Mouse (Mus musculus): ENCODE results near the gene Serpinb6a. TPM values are rescaled to one million over a fixed set of nuclear protein-coding genes. Genes with fewer than 3 reads are reported as not detected.

Gene Serpinb6a
- total RNA-seq, 2 experiments from 2014 or later = 279 to 624 TPM

GRCm38 (mm10) chr13:33921699-33922098 is 80.9 kb downstream of the Serpinb6a start:
- no peak for DNase-seq (ENCODE audit: low spot score in 2 of 2)

- DNase-seq (ENCODE audit: low spot score in 2 of 2) = no peak
Measured at GRCm38 (mm10) chr13:33921041-33921440, 81.6 kb downstream of the Serpinb6a start.

GRCm38 (mm10) chr13:33906821-33907220 is 95.8 kb downstream of the Serpinb6a start:
- no peak for DNase-seq (ENCODE audit: low spot score in 2 of 2)

GRCm38 (mm10) chr13:33905176-33905954 is 97.2 kb downstream of the Serpinb6a start, which contains the start of gene Serpinb6c:
Serpinb6c (minus strand) TSS chr13:33905708.
- no peak for DNase-seq (ENCODE audit: low spot score in 2 of 2)

GRCm38 (mm10) chr13:33903290-33903689 is 99.3 kb downstream of the Serpinb6a start:
- DNase-seq (ENCODE audit: low spot score in 2 of 2) = no peak

GRCm38 (mm10) chr13:33894207-33894606 is 108.4 kb downstream of the Serpinb6a start:
- peak; percentile 20 to 34 for DNase-seq (ENCODE audit: low spot score in 2 of 2)

Other genes starting within 250 kb of the Serpinb6a start
- gene Serpinb6e, start 159.4 kb downstream of the Serpinb6a start, total RNA-seq (2021) = not detected
- gene Serpinb6c, start 97.1 kb downstream of the Serpinb6a start, total RNA-seq (2021) = under 1 TPM; 0.45 to 0.60 TPM
- gene Nqo2, start 38.1 kb downstream of the Serpinb6a start, total RNA-seq (2021) = 10 to 100 TPM; 28.6 to 51.8 TPM
- 10 to 100 TPM; 23.6 to 31.1 TPM for gene Ripk1, start 431 bp downstream of the Serpinb6a start, total RNA-seq (2021)
- gene Bphl, start 34.8 kb upstream of the Serpinb6a start, total RNA-seq (2021) = 10 to 100 TPM; 81.0 to 98.3 TPM
- gene Tubb2a, start 75.2 kb upstream of the Serpinb6a start, total RNA-seq (2021) = 10 to 100 TPM; 35.1 to 85.9 TPM
- 1 to 10 TPM; 1.0 to 2.9 TPM for gene Tubb2b, start 127.7 kb upstream of the Serpinb6a start, total RNA-seq (2021)
- gene Psmg4, start 160.2 kb upstream of the Serpinb6a start, total RNA-seq (2021) = 10 to 100 TPM; 30.3 to 35.0 TPM

Measured in adrenal gland, adult 18-20 months (tissue).